Mouse (Mus musculus) CD4-positive, CD25-positive, alpha-beta regulatory T cell, adult 2 months (primary cell): ENCODE data around the gene Scg2.

ENCODE experiments used
- DNase-seq: peaks from one replicate; pipeline ENCODE4 v3.0.0-alpha.2; 2012; ENCODE audit warnings: low read depth, low spot score

The Scg2 gene

DNA sequence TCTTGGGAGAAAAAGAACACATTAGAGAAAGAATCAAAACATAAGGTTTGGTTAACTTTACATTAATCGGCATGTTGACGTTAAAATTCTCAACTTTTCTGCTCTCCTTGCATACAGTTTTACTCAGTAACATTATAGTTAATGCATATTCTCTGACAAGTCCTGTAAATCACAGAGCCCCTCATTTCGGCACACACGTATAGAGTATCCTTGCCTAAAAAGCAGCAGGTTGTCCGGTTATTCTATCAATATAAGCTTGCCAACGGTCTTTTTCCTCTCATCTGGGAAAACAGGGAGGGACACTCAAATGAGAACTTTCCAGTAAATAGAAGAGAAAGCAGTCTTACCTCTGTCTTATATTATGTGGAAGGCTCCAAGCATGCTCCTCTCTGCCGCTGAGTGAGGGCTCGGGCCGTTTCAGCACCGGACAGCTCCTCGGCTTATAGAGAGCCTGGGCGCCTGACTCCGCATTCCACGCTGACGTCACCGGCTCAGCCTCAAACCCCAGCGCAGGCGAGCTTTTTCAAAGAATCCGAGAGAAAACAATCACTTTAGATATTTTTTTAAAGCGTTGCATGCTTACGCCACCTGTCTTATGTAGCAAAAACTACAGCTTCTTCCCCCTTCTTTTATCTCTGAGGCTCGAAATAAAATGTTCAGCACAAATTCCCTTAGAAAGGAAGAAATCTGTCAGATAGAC, at the start of gene Scg2:
Scg2 (minus strand) TSS at position 512 of the 700 bp plus-strand sequence.
- DNase-seq: peak; percentile 49

DNA sequence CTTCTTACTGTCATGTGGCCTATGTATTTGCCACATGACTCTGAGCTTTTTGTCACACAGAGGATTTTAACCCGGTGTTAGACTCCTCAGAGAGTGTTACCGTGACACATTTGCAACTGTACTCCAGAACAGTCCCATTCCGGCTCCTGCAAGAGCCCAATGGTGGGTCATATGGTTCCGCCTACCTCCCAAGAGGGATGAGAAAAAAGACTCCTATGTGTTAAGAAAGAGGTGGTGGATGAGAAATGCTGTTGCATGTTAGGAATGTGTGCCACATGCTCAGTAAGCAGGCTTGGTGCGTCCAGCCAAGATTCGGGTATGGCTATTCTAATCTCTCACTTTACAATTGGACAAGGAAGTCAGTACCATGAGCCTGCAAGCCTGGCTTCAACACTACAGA, 45.6 kb upstream of the Scg2 start:
- DNase-seq: no peak

DNA sequence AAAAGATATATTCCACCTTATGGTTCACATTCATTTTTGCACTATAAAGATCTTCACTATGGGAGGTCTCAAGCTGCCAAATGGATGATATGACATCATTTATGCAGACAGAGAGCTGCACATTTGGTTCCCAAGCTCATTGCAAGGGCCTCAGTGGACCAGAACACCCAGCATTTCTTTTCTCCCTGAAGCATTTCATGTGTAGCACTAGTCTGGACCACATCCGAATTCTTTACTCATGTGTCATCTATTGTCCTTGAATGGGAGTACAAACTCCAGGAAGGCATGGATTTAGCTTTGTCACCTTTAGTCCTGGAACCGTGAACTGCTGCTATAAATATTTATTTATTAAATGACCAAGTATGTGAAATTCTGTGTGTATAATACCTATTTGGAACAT, 30.9 kb upstream of the Scg2 start:
- DNase-seq: no peak

GRCm38 (mm10) chr1:79469871-79470270, 30.0 kb upstream of the Scg2 start:
- DNase-seq: no peak

GRCm38 (mm10) chr1:79466585-79466984, 26.7 kb upstream of the Scg2 start:
- DNase-seq: no peak

DNA sequence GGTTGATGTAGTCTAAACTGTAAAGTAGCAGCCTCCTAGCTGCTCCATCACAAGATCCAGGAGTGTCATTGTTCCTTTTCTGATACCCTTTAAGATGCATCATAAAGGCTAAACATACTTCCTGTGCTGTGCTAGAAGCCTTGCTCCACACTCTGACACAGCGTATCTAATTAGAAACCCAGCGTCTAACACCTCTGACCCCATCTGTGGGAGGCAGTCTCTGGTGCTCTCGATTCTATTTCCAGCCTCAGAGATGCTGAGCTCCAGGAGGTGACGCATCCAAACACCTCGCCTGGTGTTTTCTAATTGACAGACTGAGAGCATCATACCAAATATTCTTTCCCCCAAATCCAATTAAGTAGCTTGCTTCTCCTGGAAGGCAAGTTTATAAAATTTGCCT, 18.6 kb upstream of the Scg2 start:
- DNase-seq: no peak

DNA sequence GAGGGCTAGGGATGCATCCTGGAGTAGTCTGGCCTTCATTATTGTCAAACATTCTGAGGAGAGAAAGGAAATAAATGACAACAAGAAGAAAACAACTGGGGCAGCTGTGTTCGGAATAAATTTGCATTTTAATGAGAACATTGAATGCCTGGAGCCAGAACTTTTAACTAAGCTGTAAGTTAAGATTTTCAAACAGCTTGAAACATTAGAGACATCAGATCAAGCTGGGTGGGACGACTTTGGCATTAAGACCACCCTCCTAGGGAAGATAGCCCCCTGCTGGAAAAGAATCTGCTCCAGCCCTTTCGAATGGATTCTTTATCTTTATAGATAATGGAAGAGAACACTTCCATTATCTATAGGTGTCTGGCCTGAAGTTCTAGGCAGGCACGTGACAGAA, 14.2 kb upstream of the Scg2 start:
- no peak for DNase-seq

- no peak for DNase-seq
These were observed 12.4 kb upstream of the Scg2 start for GRCm38 (mm10) chr1:79452339-79452738.

DNA sequence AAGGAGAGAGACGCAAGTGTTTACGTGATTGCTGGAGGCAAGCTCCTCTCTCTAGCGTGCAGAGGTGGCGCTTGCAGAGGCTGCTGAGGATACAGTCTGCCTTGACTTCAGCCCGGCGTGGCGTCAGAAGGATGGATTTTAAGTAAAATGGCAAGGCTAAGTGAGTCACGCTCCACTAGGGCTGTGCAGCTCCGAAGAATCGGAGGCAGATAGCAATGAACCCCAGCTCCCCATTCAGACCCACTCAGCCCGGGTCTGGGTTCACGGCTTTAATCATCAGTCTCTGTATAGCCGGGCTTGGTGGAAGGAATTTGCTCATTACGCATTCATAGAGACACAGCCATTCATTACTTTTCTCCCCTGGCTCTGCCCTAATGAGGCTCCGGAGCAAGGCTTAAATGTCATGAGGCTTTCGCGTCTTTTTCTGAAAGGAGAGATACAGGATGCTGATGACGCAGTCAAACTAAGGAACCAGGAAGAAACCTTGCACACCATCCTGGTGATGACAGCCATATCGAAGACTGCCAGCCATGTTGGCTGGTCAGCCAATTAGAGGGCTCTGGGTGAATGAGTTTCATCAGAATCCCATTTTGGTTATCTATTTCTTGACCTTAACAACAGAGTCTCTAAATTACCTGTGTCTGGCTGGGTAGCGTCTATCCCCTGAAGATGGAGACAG, 10.6 kb upstream of the Scg2 start:
- no peak for DNase-seq

- no peak for DNase-seq
These were observed 10.0 kb upstream of the Scg2 start for GRCm38 (mm10) chr1:79449943-79450342.

GRCm38 (mm10) chr1:79445586-79445985, 5.7 kb upstream of the Scg2 start:
- no peak for DNase-seq

DNA sequence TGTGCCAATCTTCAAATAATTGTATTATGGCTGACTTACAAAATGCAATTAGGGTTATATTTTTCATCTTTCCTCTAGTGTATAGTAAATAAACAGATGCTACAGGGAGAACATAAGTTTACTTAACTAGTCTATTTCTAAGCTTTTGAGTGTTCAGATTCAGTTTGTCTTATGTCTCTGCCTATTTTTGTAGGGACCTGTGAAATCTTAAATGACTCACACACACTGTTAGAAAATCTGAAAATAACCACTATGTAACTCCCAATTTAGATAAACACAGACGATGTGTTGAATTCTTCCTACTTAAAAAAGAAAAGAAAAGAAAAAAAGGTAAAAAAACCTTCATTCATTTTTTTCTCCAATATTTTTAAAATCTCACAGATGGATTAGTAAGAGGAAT, 2.2 kb downstream of the Scg2 start:
- DNase-seq: no peak

DNA sequence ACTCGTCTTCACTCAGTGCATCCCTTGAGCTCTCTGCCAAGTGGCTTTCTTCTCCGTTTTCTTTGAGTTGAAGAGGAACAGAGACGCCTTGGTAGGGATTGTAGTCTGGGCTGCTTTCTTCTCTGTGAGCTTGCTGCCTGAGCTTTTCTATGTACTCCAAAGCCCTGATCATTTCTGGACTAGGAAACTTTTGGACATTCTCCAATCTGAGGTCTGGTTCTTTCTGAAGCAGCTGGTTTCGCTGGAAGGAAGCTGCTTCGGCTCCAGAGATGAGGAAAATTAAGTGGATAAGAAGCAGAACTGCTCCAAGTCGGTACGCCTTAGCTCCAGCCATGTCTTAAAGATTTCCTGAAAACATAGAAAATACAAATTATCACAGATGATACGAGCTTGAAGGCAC, 3.2 kb downstream of the Scg2 start:
- DNase-seq: no peak

DNA sequence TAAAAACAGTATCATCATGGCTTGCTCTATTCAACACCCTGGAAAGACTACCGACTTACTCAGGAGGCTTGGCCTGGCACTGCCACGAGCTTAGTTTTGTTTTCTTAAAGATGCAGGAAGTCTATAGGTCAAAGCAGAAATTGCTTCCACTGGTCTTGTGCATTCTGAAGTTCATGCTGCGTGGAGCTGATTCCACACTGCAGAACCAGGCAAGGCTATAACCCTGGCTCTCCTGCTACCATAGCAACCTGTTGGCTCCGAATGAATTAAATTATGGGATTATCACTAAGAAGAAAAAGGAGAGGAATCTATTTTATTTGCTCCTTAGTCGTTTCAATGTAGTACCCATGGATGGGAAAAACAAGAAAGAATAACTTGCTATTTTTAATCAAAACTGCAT, 10.9 kb downstream of the Scg2 start:
- DNase-seq: no peak

DNA sequence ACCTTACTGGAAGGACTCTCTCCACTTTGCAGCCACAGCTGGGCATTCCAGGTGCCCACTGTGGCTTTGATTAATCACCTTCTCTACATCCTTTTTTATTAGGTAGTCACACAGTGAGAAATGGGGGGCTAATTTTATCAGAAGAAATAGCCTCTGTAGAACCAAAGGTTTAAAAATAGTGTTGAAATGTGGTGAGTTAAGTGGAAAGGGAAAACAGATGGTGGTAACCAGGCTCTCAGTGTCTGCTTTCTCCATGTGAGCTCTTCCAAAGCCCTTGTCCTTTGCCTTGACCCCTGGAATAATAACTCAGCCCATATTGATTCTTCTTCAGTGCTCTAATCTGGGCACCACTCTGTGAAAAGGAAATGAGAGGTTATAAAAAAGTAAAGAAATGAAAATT, 24.4 kb downstream of the Scg2 start:
- DNase-seq: no peak

GRCm38 (mm10) chr1:79406337-79406942, 33.5 kb downstream of the Scg2 start:
- no peak for DNase-seq

- DNase-seq: no peak
These were observed 38.6 kb downstream of the Scg2 start for GRCm38 (mm10) chr1:79401090-79402012.

GRCm38 (mm10) chr1:79400284-79400683, 39.6 kb downstream of the Scg2 start:
- no peak for DNase-seq
